Mouse (Mus musculus) fibroblast of lung, adult 2 months (primary cell): ENCODE data around the gene Gm21885.

ENCODE experiments used
- DNase-seq: peaks from one replicate; pipeline ENCODE4 v3.0.0-alpha.2; 2011; ENCODE audit warnings: low read depth

Gm21885 gene

GRCm38 (mm10) chr11:94318056-94318455, 36.4 kb downstream of the Gm21885 start:
- no peak for DNase-seq

GRCm38 (mm10) chr11:94320969-94321930, 39.6 kb downstream of the Gm21885 start:
- DNase-seq, result no peak

GRCm38 (mm10) chr11:94321931-94322400, 40.3 kb downstream of the Gm21885 start, which contains the start of gene Luc7l3:
TSS of gene Luc7l3 (minus strand) at chr11:94321988.
- no peak for DNase-seq

- DNase-seq, result no peak
Measured at GRCm38 (mm10) chr11:94322636-94323035, 41.0 kb downstream of the Gm21885 start.

GRCm38 (mm10) chr11:94323271-94323925, 41.7 kb downstream of the Gm21885 start:
- DNase-seq, result no peak

GRCm38 (mm10) chr11:94324618-94325017, 42.9 kb downstream of the Gm21885 start:
- no peak for DNase-seq

- DNase-seq, result no peak
Measured at GRCm38 (mm10) chr11:94326961-94327411, 45.3 kb downstream of the Gm21885 start.

GRCm38 (mm10) chr11:94327693-94328643, 46.3 kb downstream of the Gm21885 start, which contains the start of gene Ankrd40:
TSS of gene Ankrd40 (plus strand) at chr11:94328001.
- peak; percentile 80 for DNase-seq

- no peak for DNase-seq
Measured at GRCm38 (mm10) chr11:94328644-94329025, 47.0 kb downstream of the Gm21885 start.

GRCm38 (mm10) chr11:94329270-94329891, 47.7 kb downstream of the Gm21885 start:
- peak; percentile 64 for DNase-seq

GRCm38 (mm10) chr11:94330211-94330610, 48.5 kb downstream of the Gm21885 start:
- DNase-seq, result no peak

GRCm38 (mm10) chr11:94332726-94333125, 51.1 kb downstream of the Gm21885 start:
- no peak for DNase-seq

- no peak for DNase-seq
Measured at GRCm38 (mm10) chr11:94334386-94334968, 52.8 kb downstream of the Gm21885 start.
